Mouse (Mus musculus) liver, embryonic 11.5 days (tissue): ENCODE measurements around the gene Xcl1. TPM values are rescaled to one million over a fixed set of nuclear protein-coding genes. Genes with fewer than 3 reads are reported as not detected.

Experiments
- ATAC-seq: fragments of 200-750 bp; cut with Nextera tagmentation; replicated peaks from 2 replicates; pipeline ENCODE4 v1.8.0; 2017; ENCODE audit warnings: moderate number of reproducible peaks, mild to moderate bottlenecking, moderate TSS enrichment, moderate library complexity; ENCODE audit not compliant: low FRiP score
- DNase-seq: peaks from one replicate; pipeline ENCODE4 v3.0.0-alpha.2; 2017; ENCODE audit warnings: low spot score
- H3K27ac ChIP-seq: fragments of 300-500 bp; sonication (generic); 2 replicates; pipeline ENCODE4 v1.5.1; 2014; ENCODE audit warnings: mild to moderate bottlenecking, low read depth, low read length, control low read depth
- H3K27me3 ChIP-seq: fragments of 300-500 bp; sonication (generic); replicated peaks from 2 replicates; pipeline ENCODE4 v1.6.1; 2014; ENCODE audit warnings: low read length, mixed read lengths; ENCODE audit not compliant: control insufficient read depth, insufficient read depth
- H3K36me3 ChIP-seq: fragments of 300-500 bp; sonication (generic); 2 replicates; pipeline ENCODE4 v1.6.1; 2014; ENCODE audit warnings: mild to moderate bottlenecking, low read length, moderate library complexity, mixed read lengths; ENCODE audit not compliant: control insufficient read depth, insufficient read depth
- H3K4me1 ChIP-seq: fragments of 300-500 bp; sonication (generic); replicated peaks from 2 replicates; pipeline ENCODE4 v1.6.1; 2014; ENCODE audit warnings: low read length, mixed read lengths; ENCODE audit not compliant: control insufficient read depth, insufficient read depth
- H3K4me2 ChIP-seq: fragments of 300-500 bp; sonication (generic); 2 replicates; pipeline ENCODE4 v1.6.1; 2014; ENCODE audit warnings: mild to moderate bottlenecking, control low read depth, moderate library complexity
- H3K4me3 ChIP-seq: fragments of 300-500 bp; sonication (generic); 2 replicates; pipeline ENCODE4 v1.5.1; 2014; ENCODE audit warnings: low read depth, low read length, control low read depth
- H3K9ac ChIP-seq: fragments of 300-500 bp; sonication (generic); 2 replicates; pipeline ENCODE4 v1.6.1; 2014; ENCODE audit warnings: low read depth, low read length, control low read depth
- H3K9me3 ChIP-seq: fragments of 300-500 bp; sonication (generic); 2 replicates; pipeline ENCODE4 v1.6.1; 2016; ENCODE audit warnings: low read length, inconsistent platforms, mixed read lengths; ENCODE audit not compliant: control insufficient read depth
- WGBS: fragments of 180-500 bp; shearing (Covaris S2); extraction: QIAGEN DNeasy Blood & Tissue Kit; methylation state at CpG from one replicate; pipeline ENCODE4 v1.1.7; 2014; 5-methylcytosine and 5-hydroxymethylcytosine counted together
- polyA plus RNA-seq: library from polyadenylated mRNA; unstranded; fragments of >200 nt; fragmentation: Nextera tagmentation; extraction: Ambion mirVana; gene quantifications from 2 replicates; pipeline ENCODE4 v1.2.1, GENCODE M21; 2014

Xcl1 gene
- polyA plus RNA-seq, 1 experiment from 2014 or later, result not detected

DNA sequence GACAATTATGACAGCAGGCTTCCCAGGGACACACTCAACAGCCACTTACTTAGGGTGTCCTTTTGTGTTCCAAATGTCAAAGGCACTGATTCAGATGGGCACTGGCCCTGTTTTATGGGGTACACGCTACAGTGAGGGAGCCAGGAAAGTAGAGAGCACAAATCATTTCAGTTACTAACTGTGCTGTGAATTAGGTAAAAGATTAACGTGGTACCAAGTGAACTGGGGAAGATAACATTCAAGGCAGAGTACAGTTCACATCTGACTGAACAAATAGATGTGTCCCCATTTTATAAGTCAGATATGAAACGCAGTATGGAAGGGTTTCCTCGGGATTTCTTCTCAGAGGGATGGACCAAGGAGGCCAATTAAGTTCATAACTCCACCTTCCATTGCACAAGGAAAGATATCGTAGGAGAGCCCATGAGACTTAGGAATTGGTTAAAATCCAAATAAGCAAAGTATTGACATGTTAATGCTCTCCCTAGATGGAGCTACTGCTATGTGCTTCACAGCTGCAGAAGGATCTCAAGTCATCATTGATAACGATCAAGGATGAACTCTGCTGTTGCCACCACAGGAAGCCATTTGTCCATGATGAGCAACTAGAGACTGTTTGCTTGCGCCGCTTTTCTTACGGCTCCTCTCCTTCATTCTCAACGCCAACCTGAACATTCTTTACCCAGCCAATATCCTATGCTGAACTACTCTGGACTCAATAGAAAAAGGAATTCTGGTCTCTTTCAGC, 1.7 kb downstream of the Xcl1 start:
- H3K9ac ChIP-seq, result no peak overlapping the region
- H3K4me3 ChIP-seq, result no peak overlapping the region
- WGBS, result 82% methylated on average over 10 of the region's 10 CpGs
- no peak overlapping the region for H3K27ac ChIP-seq
- ATAC-seq (no peak), DNase-seq (no peak)
- no peak overlapping the region for H3K4me2 ChIP-seq
- H3K4me1 ChIP-seq, result no peaks in the 10 kb centered on the region
- H3K9me3 ChIP-seq, result no peaks in the 10 kb centered on the region
- H3K36me3 ChIP-seq, result no peaks in the 10 kb centered on the region
- H3K27me3 ChIP-seq, result no peaks in the 10 kb centered on the region

DNA sequence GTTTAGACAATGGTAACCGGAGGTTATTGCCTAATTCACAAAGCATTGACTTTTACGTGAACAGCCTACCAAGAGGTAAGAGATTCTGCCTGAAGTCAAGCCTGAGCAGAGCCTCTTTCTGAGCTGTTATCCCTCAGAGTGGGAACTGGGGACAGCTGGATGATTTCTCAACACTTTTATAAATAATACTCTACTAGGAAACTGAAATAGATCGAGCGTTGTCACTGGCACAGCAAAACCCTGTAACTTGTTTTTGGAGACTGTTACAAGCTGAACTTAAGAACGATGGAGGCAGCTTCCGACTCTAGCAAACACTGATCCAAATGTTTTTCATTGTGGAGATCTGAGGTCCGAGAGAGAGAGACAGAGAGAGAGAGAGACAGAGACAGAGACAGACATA, 4.2 kb downstream of the Xcl1 start:
- H3K4me3 ChIP-seq, result no peak overlapping the region
- no peaks in the 10 kb centered on the region for H3K27me3 ChIP-seq
- no peak overlapping the region for H3K27ac ChIP-seq
- no peak for ATAC-seq
- H3K9me3 ChIP-seq, result no peaks in the 10 kb centered on the region
- DNase-seq, result no peak
- H3K36me3 ChIP-seq, result no peaks in the 10 kb centered on the region
- H3K9ac ChIP-seq, result no peak overlapping the region
- H3K4me1 ChIP-seq, result no peaks in the 10 kb centered on the region
- 90% methylated on average over 7 of the region's 7 CpGs for WGBS
- no peak overlapping the region for H3K4me2 ChIP-seq

GRCm38 (mm10) chr1:164930006-164930405, 5.3 kb downstream of the Xcl1 start:
- H3K4me2 ChIP-seq, result no peak overlapping the region
- no peaks in the 10 kb centered on the region for H3K36me3 ChIP-seq
- H3K4me1 ChIP-seq, result no peaks in the 10 kb centered on the region
- H3K27me3 ChIP-seq, result no peaks in the 10 kb centered on the region
- H3K27ac ChIP-seq, result no peak overlapping the region
- no peak overlapping the region for H3K4me3 ChIP-seq
- H3K9ac ChIP-seq, result no peak overlapping the region
- 76% methylated on average over 3 of the region's 3 CpGs for WGBS
- no peak for ATAC-seq
- H3K9me3 ChIP-seq, result no peaks in the 10 kb centered on the region
- no peak for DNase-seq

DNA sequence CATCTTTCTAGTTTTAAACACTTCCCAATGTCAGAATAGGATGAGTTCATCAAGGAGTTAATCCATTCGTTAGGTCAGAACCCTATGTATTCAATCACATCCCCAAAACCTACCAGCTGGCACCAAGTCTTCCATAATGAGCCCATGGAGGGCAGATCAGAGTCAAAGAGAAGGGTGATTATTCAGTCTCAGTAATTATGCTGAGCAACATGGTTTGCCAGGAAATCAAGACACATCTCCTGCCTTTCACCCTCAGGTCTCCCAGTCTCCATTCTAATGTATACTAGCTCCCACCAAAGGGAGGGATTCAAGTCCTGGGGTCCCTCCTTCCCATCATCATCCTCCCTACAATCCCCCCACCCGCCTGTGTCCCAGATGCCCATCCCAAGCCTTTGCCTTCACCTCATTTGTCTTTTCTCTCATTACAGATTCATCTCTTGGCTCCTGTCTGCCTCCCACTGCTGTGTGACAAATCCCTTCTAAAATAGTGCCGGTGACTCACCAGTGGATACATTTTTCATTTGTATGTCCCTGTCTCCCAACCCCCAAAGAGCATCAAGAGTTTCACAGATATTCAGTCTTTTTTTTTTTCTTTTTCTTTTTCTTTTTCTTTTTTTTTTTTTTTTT, 8.7 kb downstream of the Xcl1 start:
- Histone ChIP-seq H3K4me2 (no peak overlapping the region), H3K9ac (no peak overlapping the region), H3K36me3 (no peaks in the 10 kb centered on the region), H3K27me3 (no peaks in the 10 kb centered on the region), H3K4me1 (no peaks in the 10 kb centered on the region), H3K27ac (no peak overlapping the region), H3K9me3 (no peaks in the 10 kb centered on the region), H3K4me3 (no peak overlapping the region)
- 76% methylated on average over 3 of the region's 3 CpGs for whole genome bisulfite sequencing
- DNase-seq (no peak), ATAC-seq (no peak)

DNA sequence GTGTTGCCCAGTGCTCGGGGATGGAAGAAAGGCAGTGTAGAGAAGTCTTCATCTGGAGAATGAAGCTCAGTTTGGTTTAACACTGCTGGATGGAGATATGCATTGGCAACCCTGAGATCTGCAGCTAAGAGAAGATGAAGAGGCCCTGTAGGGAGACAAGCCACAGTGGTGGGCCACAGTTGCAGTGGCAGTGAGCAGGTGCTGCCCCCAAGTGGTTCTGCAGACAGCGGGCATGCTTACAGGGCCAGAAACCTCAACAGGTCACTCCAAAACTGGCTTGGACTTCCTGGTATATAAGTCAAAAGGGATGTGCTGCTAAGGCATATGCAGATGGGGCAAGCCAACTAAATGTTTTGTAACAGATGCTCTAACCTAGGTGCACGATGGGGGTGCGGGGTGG, 30.3 kb downstream of the Xcl1 start:
- Histone ChIP-seq H3K27me3 (no peaks in the 10 kb centered on the region), H3K4me2 (no peak overlapping the region), H3K36me3 (no peaks in the 10 kb centered on the region), H3K27ac (no peak overlapping the region), H3K4me1 (no peaks in the 10 kb centered on the region), H3K4me3 (no peak overlapping the region), H3K9me3 (no peaks in the 10 kb centered on the region), H3K9ac (no peak overlapping the region)
- ATAC-seq (no peak), DNase-seq (no peak)
- WGBS, result 51% methylated on average over 4 of the region's 4 CpGs

DNA sequence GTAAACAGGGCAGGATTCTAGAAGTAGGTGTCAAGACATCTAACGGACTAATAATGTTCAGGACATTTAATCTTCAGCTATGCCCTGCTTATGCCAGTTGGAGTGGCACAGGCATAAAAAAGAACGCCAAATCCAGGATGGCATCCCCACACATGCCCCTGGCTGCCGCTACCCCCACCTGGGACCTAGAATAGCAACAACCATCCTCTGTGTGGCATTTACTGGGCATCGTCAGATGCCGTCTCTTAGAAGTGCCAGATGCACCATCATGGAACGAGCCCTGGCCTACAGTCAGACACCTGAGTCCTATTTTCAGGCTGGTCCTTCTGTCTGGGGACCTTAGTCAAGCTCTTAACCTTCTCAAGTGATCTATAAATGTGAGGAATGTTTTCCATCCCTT, 34.6 kb downstream of the Xcl1 start:
- Histone ChIP-seq H3K27ac (no peak overlapping the region), H3K4me2 (no peak overlapping the region), H3K27me3 (0 out of 2 replicates have a peak, but pooled peaks cover 2% of the 10 kb centered on the region), H3K9ac (no peak overlapping the region), H3K4me3 (no peak overlapping the region), H3K4me1 (peaks cover 18% of the 10 kb centered on the region), H3K36me3 (no peaks in the 10 kb centered on the region), H3K9me3 (no peaks in the 10 kb centered on the region)
- DNase-seq (no peak), ATAC-seq (no peak)
- 80% methylated on average over 6 of the region's 6 CpGs for WGBS

DNA sequence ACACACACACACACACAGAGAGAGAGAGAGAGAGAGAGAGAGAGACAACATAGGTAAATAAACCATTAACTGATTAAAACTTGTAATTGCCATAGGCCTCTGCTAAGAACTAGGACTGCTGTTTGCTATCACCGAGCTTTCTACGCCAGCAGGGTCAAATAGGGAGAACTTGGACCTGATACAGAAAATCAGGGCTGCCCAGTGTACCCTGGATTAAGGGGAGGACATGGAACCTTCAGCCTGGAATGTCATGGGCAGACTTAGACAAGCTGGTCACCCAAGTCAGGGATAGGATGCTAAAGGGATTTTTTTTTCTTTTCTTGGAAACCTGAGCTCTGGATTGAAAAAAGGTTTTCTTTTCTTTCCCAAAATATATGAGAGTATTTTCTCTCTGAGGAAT, 35.1 kb downstream of the Xcl1 start:
- H3K27ac ChIP-seq, result no peak overlapping the region
- DNase-seq, result no peak

GRCm38 (mm10) chr1:164899506-164899905, 35.8 kb downstream of the Xcl1 start:
- H3K4me3 ChIP-seq, result peak overlapping the region; percentile 44; the same call in 1 of the 2 replicates
- DNase-seq (no peak), ATAC-seq (no peak)
- peaks cover 18% of the 10 kb centered on the region for H3K4me1 ChIP-seq
- H3K9me3 ChIP-seq, result no peaks in the 10 kb centered on the region
- H3K27ac ChIP-seq, result no peak overlapping the region
- peak overlapping the region; percentile 68 for H3K4me2 ChIP-seq
- 0 out of 2 replicates have a peak, but pooled peaks cover 2% of the 10 kb centered on the region for H3K27me3 ChIP-seq
- no peak overlapping the region for H3K9ac ChIP-seq
- WGBS, result 34% methylated on average over 7 of the region's 7 CpGs
- H3K36me3 ChIP-seq, result no peaks in the 10 kb centered on the region

More for the DNA sequence above, 35.1 kb downstream of the Xcl1 start:
- Histone ChIP-seq H3K4me2 (no peak overlapping the region), H3K9me3 (no peaks in the 10 kb centered on the region), H3K36me3 (no peaks in the 10 kb centered on the region), H3K9ac (no peak overlapping the region), H3K27me3 (0 out of 2 replicates have a peak, but pooled peaks cover 2% of the 10 kb centered on the region), H3K4me3 (no peak overlapping the region), H3K4me1 (peaks cover 18% of the 10 kb centered on the region)
- 68% methylated on average over 2 of the region's 2 CpGs for WGBS
- no peak for ATAC-seq
